Mouse (Mus musculus): ENCODE results near the gene H2-K1.

DNA sequence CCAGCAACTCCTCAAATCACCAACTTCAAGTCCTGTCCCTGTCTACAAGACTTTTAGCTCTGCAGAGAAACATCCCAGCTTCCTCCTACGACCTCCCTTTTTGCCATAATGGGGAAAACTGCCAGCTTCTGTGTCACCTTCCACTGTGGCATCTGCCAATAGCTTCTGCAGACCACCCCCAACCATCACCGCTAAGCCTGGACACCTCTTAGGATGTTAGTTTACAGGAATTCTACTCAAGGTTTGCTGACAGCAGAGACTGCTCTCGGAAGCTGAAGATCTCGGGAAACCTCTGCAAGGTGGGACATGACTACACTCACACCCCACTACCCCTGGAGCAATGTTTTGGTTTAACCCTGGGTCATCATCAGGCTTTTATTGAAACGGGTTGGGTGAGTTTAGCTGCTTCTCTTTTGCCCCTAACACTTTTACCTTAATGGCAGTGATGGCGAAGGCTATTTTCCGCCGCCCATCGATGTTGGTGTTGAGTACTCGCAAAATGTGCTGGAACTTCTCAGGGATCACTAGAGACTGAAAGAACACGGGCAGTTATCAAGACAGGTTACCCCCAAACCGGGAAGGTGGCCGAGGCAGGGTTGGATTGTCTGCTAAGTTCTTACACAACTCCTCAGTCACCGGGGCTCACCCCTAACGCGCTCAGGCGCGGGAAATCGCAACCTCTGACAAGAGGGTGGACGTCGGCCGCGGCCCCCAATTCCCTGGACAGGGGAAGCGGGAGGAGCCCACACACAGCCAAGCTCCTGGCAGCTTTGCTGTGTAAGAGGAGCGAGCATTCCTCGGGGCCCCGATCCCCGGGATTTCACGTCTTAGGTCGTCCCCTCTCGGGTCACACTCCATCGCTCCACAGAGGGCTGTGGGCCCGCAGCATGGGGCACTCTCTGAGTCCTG lies 45.2 kb downstream of the H2-K1 start:
- TF ChIP-seq CTCF (IDR thresholded peaks at IDR 0.05; ENCODE audit: low read depth, low read length) (no peak), POLR2A (IDR thresholded peaks at IDR 0.05; ENCODE audit: insufficient read depth, low read length) (no peak), EP300 (IDR thresholded peaks at IDR 0.05; ENCODE audit: insufficient read depth, low read depth, low read length) (no peak)
